Mouse (Mus musculus) embryo, embryonic 11 days (tissue): ENCODE measurements around the gene Rbfox1.

Source experiments
- DNase-seq: peaks from one replicate; pipeline ENCODE4 v3.0.0-alpha.2; 2015

Gene Rbfox1

GRCm38 (mm10) chr16:7051991-7052390 lies 1166.8 kb downstream of the Rbfox1 start:
- no peak for DNase-seq

GRCm38 (mm10) chr16:7052408-7052807 lies 1167.3 kb downstream of the Rbfox1 start:
- DNase-seq: no peak

- DNase-seq: no peak
These were observed 1172.6 kb downstream of the Rbfox1 start for GRCm38 (mm10) chr16:7057789-7058188.

- DNase-seq: no peak
These were observed 1173.4 kb downstream of the Rbfox1 start for GRCm38 (mm10) chr16:7058556-7058955.

- no peak for DNase-seq
These were observed 1174.4 kb downstream of the Rbfox1 start for GRCm38 (mm10) chr16:7059596-7059995.

GRCm38 (mm10) chr16:7060864-7061263 lies 1175.7 kb downstream of the Rbfox1 start:
- DNase-seq: peak; percentile 31

GRCm38 (mm10) chr16:7062512-7062911 lies 1177.4 kb downstream of the Rbfox1 start:
- DNase-seq: no peak

- DNase-seq: no peak
These were observed 1182.0 kb downstream of the Rbfox1 start for GRCm38 (mm10) chr16:7067109-7067508.

- DNase-seq: no peak
These were observed 1184.4 kb downstream of the Rbfox1 start for GRCm38 (mm10) chr16:7069599-7069998.

- no peak for DNase-seq
These were observed 1189.6 kb downstream of the Rbfox1 start for GRCm38 (mm10) chr16:7074786-7075185.

- DNase-seq: no peak
These were observed 1190.6 kb downstream of the Rbfox1 start for GRCm38 (mm10) chr16:7075749-7076148.

GRCm38 (mm10) chr16:7076305-7076704 lies 1191.2 kb downstream of the Rbfox1 start:
- DNase-seq: no peak

- no peak for DNase-seq
These were observed 1191.6 kb downstream of the Rbfox1 start for GRCm38 (mm10) chr16:7076707-7077106.

GRCm38 (mm10) chr16:7081074-7081568 lies 1196.0 kb downstream of the Rbfox1 start:
- DNase-seq: no peak

- no peak for DNase-seq
These were observed 1196.6 kb downstream of the Rbfox1 start for GRCm38 (mm10) chr16:7081684-7082255.

- no peak for DNase-seq
These were observed 1198.8 kb downstream of the Rbfox1 start for GRCm38 (mm10) chr16:7083937-7084336.

GRCm38 (mm10) chr16:7088601-7089430 lies 1203.7 kb downstream of the Rbfox1 start:
- DNase-seq: no peak

GRCm38 (mm10) chr16:7089475-7089874 lies 1204.3 kb downstream of the Rbfox1 start:
- DNase-seq: no peak

GRCm38 (mm10) chr16:7090205-7090604 lies 1205.0 kb downstream of the Rbfox1 start:
- DNase-seq: no peak

GRCm38 (mm10) chr16:7092811-7093210 lies 1207.7 kb downstream of the Rbfox1 start:
- no peak for DNase-seq

GRCm38 (mm10) chr16:7093686-7094085 lies 1208.5 kb downstream of the Rbfox1 start:
- DNase-seq: no peak

- DNase-seq: no peak
These were observed 1209.1 kb downstream of the Rbfox1 start for GRCm38 (mm10) chr16:7094181-7094749.

- no peak for DNase-seq
These were observed 1211.9 kb downstream of the Rbfox1 start for GRCm38 (mm10) chr16:7097071-7097470.
